Mouse (Mus musculus): ENCODE results near the gene Ch25h.

Gene Ch25h

DNA sequence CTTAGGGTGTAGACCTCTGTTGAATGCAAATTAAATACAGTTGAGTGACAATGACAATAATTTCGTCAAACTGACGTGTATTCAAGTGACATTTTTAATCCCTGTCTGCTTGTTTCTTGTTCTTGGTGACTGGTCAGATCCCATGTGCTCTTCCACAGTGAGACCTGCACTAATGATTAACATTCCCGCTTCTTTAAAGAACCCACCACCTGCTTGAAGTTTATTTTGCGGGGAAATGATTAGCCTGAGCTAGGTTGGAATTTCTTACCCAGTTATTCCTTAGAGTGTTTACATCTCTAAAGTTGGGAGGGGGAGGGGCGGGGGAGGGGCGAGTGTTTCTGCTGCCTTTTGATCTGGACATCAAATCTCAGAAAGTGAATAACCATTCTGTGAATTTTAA, 6.7 kb downstream of the Ch25h start:
- DNase-seq, result peak; percentile 25

DNA sequence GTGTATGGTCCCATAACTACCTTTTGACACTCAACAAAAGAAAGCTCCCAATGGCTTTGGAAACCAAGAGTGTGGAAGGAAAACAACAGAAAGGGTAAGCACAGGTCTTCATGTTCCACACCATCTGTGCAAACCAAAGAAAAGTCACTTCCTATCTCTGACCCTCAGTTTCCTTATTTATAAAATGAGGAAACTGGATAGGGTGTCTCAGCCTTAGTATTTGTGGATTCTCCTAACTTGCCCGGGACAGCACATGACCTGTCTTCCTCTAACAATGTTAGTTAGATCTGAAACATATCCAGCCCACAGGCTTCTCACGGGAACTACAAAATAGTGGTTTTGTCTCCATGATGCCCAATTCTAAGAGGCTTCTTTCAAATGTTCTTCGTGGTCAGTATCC, 10.5 kb downstream of the Ch25h start:
- no peak for DNase-seq

GRCm38 (mm10) chr19:34461451-34462019, 13.4 kb downstream of the Ch25h start:
- DNase-seq, result no peak

- no peak for DNase-seq
These were observed 24.1 kb downstream of the Ch25h start for GRCm38 (mm10) chr19:34450784-34451370.

- no peak for DNase-seq
These were observed 26.1 kb downstream of the Ch25h start for GRCm38 (mm10) chr19:34448851-34449250.

DNA sequence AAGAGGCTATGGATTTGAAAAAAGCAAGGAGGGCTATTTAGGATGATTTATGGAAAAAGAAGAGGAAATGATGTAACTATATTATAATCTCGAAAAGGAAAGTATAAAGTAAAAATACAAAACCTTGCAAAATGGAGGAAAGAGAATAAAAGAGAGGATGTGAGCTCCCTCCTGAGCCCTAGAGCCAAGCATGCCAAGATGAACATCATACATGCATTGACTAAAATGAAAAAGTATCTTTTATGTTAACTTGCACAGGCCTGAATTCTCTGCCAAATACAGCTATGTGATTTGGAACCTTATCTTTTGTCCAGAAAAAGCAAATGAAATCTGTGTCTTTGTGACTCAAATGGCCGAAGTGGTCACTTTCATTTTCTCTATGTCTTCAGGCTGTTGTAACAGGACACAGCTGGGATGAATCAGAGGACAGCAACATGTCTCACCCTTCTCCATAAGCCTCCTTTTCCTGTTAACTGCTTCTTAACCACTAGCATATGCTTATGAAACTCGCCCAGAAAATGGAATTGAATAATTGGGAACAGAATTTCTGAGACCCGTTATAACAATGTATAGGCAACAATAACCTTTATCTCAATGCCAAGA, 29.5 kb downstream of the Ch25h start:
- peak; percentile 43 for DNase-seq

DNA sequence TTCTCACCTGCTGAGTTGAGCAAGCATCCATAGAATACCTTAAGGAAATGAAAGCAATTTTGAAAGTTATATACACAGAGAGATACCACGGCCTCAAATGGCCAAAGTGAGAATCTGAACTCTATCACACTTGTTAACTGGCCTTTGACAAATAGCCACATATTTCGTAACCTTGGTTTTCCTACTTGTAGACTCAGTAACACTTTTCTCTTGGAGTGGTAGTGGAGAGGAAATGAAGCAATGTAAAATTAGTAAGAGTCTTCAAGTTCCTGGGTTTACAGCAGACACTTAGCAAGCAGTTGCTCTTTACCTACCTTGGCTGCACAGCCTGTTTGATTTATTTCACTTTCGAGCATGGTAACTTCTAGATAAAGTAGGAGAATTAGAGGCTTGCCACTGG, 30.2 kb downstream of the Ch25h start:
- no peak for DNase-seq

DNA sequence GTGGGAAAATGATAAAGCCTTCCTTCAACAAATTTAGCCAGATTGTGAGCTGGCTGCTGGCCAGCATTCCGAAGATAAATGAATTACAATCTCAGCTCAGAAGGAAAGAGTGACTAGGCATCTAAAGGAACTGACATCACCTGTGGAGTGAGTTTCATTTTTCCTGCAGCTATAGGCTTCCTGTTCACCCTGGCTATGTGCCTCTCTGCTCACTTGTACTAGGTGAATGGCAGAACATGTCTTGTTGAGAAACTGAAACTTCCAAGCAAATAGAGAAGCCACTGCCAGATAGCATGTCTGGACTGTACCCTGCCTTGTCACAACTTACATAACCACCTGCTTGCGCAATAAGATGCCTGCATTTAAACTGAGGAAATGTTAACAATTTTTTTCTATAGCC, 33.0 kb downstream of the Ch25h start:
- no peak for DNase-seq

DNA sequence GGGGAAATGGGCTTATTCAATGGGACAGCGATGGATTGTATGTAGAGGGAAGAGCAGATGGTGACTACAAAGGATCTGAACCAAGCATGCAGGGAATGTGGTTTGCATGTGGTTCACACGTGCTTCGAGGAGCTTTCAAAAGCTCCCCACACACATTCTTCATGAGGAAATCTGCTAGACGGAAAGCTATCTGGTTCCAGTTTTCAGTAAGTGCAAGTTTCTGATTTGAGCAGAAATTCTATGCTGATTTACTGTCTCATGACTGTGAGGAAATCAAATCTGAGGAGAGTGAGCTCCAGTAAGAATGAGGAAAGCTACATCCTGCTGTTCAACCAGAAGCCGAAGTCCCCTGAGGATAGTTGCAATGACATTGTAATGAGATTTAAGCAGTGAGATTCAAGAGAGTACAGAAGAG, 39.8 kb downstream of the Ch25h start:
- DNase-seq, result peak; percentile 17

DNA sequence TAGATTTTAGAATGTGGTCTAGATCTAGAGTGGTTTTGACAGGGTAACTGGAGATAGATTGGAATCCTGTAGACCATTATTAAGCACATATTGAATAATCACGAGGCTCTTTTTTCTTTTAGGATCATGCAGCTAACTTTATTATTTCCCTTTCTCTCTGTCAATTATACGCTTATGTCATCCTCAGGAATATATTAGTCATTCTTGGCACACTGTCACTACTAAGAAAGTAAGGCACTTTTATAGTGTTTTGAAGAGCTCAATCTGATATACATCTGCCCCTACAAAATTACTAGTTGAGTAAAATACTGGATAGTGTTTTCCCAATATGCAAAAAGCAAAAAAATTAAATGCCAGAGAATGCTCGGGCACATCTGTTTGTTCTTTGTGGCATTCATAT, 43.6 kb downstream of the Ch25h start:
- no peak for DNase-seq

DNA sequence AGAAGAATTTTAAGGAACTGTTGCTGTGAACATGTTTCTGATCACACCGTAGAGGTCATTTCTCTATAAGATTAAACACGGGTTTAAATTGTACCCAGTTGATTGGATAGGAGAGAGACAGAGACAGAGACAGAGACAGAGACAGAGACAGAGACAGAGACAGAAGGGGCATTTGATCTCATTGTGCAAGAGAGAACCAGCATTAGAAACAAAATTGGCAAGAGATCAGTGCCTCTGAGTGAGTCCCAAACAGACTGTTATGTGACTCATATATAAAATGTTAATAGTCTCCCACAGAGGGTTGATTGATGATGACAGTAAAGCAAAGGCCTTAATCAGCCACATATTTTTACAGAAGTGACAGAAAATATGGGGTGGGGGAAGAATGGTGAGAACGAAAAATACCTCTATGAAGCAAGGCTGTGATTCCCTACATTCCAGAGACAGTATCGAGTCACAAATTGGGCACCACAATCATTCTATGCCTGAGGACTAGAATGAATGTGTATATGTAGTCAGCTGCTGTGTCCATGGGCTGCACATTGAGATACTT, 51.1 kb downstream of the Ch25h start:
- DNase-seq, result no peak

Measured in kidney, postnatal 14 days (tissue).